Mouse (Mus musculus): ENCODE measurements around the gene Dct. TPM values are rescaled to one million over a fixed set of nuclear protein-coding genes. Genes with fewer than 3 reads are reported as not detected.

The Dct gene
- total RNA-seq (2017): 0.12 and 0.25 TPM in 2 replicates

DNA sequence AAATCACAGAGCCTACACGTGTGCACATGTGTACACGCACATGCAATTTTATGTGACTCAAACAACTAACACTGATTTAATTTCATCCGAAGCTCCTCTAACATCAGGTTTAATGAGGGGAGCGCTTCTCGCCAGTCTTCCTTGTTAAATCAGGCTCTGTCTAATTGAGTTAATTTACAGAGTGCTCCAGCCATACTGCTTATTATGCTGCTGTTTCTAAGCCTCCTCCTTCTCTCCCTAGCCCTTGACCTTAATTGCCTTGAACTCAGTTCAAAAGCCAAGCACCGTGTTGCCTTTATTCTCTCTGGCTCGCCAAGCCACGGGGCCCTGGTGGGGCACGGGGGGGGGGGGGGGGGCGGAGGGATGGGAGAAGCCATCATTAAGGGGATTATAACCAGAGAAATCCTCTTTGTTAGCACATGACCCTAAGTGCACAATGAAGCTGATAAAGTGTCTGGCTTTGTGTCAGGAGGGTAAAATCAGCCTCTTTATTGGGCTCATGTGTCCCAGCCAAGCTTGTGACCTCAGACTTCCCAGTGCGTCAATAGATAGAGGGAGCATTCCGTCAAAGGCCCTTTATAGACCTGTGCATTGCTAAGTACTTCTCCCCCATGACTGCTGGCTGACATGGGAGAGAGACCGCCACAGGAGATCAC lies at the start of gene Dct:
Gene Dct (minus strand): TSS at position 270 of the 656 bp plus-strand sequence.
- ATAC-seq (ENCODE audit: extremely low read depth, insufficient number of reproducible peaks, low FRiP score, poor library complexity, severe bottlenecking): no peak

DNA sequence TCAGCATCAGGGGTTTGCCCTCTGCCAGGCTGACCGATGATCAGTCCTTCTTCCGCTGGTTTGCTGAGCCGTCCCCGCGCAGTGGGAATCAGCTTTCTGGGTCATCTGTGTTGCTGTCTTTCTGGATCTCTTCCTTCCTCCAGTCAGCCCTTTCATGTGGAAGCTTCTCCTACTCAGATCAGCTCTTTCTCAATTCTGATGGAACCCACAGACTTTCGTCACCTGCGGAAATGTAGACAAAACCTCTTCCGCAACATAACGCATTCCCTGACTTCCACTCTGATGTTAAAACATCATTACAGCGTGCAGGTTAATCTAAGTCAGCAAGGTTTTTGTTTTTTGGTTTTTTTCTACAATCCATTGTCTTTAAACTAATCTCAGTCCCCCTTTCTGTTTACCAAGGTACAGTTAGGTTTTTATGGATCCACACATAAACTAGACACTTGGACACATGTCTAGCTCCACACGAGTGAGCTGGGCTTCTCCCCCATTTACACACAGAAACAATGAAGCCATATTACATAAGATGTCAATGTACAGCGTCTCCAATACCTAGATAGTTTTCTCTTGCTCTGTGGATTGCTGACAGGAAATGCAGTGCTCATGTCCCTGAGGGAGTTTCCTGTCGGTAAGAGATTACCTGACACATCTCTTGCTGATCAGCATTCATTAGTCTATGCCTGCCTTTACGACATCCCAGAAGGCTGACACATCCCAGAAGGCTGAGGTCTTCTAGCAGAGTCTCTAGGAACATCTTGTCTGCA lies 49.4 kb upstream of the Dct start:
- peak; percentile 63; the same call in 1 of the 2 replicates for ATAC-seq (ENCODE audit: extremely low read depth, insufficient number of reproducible peaks, low FRiP score, poor library complexity, severe bottlenecking)

DNA sequence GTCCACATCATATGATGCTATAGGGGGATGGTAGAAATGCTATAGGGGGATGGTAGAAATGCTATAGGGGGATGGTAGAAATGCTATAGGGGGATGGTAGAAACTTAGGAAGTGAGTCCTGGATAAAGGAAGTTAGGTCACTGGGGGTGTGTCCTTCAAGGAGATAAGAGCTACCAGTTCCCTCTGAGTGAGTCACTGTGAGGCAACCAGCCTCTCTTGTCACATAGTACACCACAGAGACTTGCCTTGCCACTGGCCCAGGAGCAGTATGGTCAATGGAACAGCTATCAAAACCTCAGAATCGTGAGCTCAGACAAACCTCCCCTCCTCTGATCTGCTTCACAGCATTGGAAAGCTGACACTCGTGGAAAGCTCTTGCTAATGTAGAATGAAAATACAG lies 46.2 kb upstream of the Dct start:
- peak; percentile 88 for ATAC-seq (ENCODE audit: extremely low read depth, insufficient number of reproducible peaks, low FRiP score, poor library complexity, severe bottlenecking)

DNA sequence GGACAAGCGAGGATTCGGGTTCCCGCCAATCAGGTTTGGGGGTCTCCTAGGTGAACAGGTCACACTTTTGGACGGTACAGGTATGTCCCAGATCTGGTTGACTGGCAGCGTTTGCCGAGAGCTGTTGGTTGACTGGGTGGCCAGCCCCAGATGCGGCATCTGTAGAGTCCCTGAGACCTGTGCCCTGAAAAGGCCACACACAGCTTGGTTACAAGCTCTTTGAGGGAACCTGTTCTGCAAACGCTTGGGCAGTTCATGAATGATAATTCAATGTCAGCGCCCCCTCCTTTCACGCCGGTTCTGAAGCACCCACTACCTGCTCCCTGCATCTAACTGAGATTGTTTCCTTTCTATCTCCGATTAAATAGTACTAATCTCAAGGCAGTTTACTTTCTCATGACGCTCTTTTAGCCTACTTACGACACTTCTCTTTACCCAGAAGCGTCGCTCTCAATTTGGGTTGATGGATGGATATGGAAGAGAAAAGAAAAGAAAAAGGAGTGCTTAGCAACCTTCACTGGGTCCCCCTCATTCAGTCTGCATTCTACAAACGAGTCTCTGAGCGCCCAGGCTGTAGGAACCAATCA lies 37.9 kb upstream of the Dct start:
- peak; percentile 18; the same call in 1 of the 2 replicates for ATAC-seq (ENCODE audit: extremely low read depth, insufficient number of reproducible peaks, low FRiP score, poor library complexity, severe bottlenecking)

DNA sequence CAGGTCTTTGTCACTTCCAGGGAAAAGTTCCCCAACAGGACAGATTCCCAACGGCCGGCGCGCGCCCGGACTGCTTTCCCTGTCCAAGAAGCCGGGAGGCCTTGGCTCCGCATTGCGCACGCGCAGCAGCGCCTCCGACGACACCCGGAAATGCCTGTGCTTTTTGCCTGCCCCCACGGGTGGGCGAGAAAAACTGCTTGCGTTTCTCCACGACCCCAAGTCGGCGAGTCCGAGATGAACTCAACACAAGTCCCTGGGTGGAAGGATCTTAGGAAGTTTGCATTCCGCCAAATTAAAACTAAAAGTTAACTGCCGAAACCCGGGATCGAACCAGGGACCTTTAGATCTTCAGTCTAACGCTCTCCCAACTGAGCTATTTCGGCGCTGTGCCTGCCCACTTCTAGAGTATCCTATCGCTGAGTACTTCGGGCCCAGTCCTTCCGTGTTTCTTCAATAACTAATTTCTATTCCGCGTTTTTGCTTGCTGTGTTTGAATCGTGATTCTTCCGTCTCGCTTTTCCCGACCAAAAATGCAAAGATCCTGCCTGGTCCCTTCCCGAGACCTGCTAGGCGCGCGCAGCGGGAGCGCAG lies 37.3 kb upstream of the Dct start:
- ATAC-seq (ENCODE audit: extremely low read depth, insufficient number of reproducible peaks, low FRiP score, poor library complexity, severe bottlenecking): peak; percentile 55

DNA sequence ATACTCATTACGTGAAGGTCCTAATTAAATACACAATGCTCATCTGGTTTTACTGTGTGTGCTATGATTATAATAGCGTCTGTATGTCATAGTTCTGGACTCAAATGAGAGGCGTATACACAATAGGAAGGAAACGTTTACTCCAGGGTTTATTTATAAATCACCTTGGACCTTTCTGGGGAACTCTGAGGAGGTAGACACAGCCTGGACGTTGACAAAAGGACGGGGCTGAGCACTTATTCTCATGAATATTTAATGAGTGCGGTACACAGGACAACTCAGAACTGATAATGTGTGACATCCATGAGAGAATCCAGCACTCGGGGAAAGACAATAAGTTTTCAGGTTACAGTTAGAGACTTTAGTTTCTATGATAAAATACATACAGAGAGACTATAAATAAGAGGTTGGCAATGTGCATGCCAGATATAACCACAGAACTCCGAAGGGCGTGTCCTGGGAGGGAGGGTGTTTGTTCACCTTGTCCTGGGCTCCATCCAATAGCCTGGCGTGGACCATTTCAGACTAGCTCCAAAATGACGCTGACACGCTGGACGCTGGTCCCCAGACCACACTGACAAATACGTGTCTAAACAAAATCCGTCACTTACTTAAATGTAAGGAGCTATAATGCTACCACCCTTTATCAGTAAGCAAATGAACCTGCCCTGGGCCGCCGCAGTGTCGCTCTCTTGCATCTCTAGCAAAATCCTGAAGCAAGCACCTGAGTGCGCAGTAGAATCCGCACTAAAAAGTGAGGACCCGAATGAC lies 36.6 kb upstream of the Dct start:
- ATAC-seq (ENCODE audit: extremely low read depth, insufficient number of reproducible peaks, low FRiP score, poor library complexity, severe bottlenecking): peak; percentile 53; the same call in 1 of the 2 replicates

DNA sequence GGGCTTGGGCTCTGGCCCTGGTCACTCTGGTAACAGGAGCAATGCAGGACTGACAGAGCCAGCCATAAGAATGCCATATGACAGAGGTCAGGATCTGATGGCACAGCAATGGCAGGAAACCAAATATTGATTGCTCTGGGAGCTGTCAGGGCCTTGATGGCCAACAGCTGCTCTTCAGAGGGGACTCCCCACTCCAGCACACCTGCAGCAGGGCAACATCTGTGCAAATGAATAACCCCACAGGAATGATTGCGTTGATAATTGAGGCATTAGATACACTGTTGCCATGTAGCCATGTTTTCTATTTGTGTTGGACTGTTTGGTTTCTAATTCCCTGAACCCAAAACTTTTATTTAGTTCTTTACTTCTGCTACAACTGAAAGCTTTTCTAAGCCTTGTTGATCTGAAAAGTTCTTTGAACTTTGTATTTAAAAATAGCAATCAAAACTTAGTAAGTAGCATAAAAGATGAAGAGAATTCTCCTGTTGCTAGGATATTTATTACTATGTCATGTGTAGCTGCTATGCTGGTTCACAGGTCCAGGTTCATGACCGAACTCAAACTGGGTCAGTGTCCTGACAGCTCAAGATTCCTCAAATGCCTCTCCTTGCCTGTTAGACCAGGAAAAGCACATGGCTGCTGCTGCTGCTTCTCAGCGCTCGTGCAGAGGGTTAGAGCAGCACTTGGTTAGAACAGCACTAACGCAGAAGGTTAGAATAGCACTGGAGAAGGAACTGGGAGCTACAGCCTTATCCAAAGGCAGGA lies 34.4 kb upstream of the Dct start:
- no peak for ATAC-seq (ENCODE audit: extremely low read depth, insufficient number of reproducible peaks, low FRiP score, poor library complexity, severe bottlenecking)

DNA sequence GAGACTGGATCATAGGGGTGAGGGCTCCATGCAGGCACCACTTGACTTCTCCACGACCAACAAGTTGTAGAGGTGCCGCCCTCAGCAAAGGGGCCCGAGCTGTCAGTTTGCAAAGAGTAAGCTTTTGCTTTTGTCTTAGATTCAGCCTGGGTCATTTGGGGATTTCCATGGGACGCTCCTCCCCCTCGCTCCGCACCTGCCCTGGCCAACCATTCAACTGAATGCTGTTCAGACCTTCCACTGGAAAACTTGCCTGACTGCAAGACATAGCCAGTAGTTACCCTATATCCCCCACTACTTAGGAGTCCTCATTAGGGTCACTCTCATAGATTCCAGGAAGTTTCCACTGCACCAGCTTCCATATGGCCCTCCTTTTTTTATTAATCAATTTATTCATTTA lies 31.8 kb upstream of the Dct start:
- no peak for ATAC-seq (ENCODE audit: extremely low read depth, insufficient number of reproducible peaks, low FRiP score, poor library complexity, severe bottlenecking)

DNA sequence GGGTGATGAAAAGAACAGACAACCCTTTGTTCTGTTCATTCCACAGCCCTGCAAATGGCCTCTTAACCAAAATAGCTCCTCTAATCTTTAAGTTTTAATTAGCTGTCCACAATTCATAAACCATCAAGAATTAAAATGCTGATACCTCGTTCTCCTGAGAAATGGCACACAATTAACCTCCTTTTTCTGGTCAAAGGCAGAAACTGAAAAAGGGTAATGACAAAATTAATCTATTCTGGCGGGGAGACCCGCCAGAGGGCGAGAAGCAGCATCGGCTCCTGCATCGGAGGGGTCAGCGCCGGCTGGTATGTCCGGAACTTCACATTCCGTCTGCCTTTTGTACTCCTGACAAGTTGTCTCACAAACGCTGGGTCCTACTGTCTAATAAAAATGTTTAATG lies 28.6 kb upstream of the Dct start:
- no peak for ATAC-seq (ENCODE audit: extremely low read depth, insufficient number of reproducible peaks, low FRiP score, poor library complexity, severe bottlenecking)

DNA sequence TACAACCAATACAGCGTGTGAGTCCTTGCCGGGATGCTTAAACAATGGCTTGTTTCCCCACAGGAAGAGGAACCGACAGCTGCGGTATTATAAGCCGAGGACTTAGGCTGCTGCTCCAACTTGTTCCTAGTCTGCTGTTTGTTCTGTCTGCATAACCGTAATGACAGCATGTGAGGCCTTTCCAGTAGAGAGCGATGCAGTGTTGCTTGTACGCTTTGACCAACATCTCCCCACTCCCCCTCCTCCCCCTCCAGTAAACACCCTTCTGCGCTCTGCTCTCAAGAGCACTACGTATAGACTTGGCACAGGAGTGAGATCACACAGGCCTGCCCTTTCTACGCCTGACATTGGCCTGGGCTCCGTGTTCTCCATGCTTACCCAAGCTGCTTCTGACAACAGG lies 18.1 kb upstream of the Dct start:
- ATAC-seq (ENCODE audit: extremely low read depth, insufficient number of reproducible peaks, low FRiP score, poor library complexity, severe bottlenecking): no peak

DNA sequence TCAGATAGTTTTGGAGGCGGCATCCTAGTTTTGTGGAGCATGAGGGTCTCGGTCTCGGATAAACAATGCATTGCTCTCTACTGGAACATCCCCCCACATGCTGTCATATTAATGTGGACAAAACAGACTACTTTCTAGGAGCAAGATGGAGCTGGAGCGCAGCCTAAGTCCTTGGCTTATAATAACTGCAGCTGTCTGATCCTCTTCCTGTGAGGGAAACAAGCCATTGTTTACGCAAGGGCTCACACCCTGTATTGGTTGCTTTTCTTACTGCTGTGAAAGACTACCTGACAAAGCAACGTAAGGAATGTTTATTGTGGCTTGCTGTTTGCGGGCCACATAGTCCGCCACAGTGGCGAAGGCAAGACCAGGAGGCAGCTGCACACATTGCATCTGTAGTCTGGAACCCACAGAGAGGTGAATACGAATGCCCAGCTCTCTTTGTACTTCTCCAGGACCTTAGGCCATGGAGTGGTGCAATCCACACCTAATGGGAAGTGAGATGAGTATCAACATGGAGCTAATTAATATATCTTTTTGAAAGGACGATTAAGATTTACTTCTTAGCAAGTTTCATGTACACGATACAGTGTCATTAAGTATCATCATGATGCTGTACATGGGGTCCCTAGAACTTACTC lies 17.5 kb upstream of the Dct start:
- ATAC-seq (ENCODE audit: extremely low read depth, insufficient number of reproducible peaks, low FRiP score, poor library complexity, severe bottlenecking): no peak

DNA sequence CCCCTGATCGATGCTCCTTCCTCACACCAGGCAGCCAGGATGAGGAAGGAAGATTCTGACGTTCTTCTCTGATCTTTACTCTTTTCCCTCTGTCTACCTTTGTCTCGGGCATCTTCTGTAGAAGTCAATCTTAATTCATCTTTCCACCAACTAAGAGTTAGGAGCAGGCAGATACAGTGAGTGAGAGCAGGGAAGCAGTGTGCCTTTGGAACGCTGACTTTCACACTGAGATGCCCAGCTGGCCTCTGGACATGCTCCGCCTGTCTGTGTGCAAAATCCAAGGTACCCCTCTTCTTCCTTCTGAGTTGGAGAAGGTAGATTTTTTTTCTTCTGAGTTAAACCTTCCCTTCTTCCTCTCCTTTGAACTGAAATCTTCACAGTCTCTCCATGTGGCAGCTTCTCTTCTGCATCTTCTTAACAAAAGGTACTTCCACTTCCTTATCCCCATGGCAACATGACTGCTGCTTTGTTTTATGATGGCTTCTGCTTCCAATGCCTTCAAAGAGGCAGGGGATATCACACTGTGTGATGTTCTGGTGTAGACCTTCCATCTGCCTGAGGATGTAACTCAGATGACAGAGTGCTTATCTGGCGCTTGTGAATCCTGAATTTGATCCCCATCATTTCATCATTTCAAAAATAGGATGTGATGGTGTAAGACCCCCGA lies 9.9 kb upstream of the Dct start:
- ATAC-seq (ENCODE audit: extremely low read depth, insufficient number of reproducible peaks, low FRiP score, poor library complexity, severe bottlenecking): no peak

DNA sequence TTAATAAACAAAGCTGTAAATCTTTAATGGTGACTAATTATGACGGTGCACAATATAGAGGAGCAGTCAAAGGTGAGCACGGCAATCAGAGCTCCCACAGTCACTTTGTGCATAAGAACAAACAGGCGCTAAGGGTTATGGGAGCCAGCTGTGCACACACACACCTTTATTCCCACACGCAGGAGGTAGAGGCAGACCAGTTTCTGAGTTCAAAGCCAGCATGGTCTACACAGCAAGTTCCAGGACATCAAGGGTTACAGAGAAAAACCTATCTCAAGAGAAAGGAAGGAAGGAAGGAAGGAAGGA lies 6.5 kb upstream of the Dct start:
- no peak for ATAC-seq (ENCODE audit: extremely low read depth, insufficient number of reproducible peaks, low FRiP score, poor library complexity, severe bottlenecking)

DNA sequence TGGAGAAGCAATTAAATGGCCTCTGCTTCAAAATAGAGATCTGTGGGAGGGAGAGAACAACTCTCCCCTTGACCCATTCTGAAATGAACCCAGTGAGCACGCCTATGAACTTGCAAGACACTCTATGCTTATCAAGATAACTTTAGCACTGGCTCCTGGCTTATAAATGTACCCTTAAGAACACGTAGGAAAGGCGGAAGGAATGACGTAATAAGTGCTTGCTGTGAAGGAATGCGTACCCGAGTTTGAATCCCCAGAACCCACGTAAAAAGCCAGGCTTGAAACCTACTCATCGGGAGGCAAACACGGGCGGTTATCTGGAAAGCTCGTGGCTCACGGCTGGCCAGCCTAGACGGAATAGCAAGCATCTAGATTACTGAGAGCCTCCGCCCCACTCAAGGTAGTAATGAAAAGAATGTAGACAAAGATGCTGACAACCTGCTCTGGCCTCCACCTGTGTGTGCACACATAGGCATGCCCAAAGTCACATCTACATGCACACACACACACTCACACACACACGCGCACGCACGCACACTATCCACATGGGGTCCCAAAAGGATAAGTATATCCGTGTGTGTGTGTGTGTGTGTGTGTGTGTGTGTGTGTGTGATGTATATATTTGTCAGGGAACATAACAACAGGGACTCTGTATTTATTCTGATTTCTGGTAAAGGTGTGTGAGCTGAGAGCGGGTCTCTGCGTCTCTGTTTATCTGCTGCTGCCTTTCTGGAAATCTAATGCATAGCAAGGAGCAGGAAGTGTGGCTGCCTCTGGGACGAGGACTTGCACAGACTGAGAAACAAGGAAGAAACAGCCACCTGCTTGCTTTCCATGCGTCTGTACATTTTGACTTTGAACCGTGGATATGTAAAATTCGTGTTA lies 5.9 kb upstream of the Dct start:
- no peak for ATAC-seq (ENCODE audit: extremely low read depth, insufficient number of reproducible peaks, low FRiP score, poor library complexity, severe bottlenecking)

DNA sequence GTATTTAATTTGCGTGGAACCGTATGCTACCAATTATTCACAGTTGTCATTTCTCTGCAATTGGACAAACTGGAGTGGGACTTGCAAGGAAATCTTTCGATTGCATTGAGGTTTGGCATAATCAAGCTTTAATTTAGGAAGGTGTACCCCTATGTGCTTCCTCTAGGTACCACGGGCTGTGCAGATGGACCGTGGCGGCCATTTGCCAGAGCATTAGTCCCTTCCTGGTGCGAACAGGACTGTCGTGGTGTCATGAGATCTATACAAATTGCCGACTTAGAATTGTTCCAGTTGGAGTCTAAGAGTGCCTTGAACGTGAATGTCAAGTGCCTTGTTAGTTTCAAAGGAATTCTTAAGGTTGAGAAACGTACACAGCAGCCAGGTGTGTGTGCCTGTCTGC lies 726 bp upstream of the Dct start:
- ATAC-seq (ENCODE audit: extremely low read depth, insufficient number of reproducible peaks, low FRiP score, poor library complexity, severe bottlenecking): no peak

DNA sequence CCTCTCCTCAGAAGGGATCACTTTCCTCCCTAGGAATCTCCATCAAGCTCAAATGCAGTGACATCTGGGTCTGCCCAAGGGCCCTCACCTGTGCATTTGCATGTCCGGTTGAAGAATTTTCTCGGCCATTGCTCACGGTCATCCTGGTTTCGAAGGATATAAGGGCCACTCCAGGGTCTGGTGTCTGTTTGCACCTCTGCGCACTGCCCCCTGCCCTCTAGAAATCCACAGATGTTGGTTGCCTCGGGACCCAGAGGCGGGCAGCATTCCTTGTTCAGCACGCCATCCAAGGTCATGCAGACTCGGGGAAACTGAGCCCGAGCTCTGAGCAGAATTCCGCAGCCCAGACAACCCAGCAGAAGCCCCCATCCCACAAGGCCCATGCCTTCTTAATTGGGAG lies 648 bp downstream of the Dct start:
- ATAC-seq (ENCODE audit: extremely low read depth, insufficient number of reproducible peaks, low FRiP score, poor library complexity, severe bottlenecking): no peak

DNA sequence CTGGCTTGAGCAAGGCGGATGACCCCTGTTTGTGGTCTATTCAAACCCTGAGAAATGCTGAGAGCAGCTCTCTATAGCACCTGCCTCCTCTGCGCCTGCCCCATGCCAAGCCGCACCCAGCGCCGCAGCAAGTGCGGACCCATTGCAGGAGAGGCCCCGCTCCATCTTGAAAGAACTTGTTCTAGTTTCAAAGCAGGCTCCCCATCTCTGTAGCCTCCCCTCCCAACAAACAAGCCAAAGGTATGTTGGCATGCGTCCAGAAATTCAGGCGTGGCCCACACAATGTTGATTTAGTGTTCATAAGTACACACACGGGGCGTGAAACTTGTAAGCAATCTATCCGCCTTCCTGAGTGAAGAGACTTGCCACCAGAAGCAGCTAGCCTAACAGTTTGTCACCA lies 1.1 kb downstream of the Dct start:
- ATAC-seq (ENCODE audit: extremely low read depth, insufficient number of reproducible peaks, low FRiP score, poor library complexity, severe bottlenecking): no peak

Data from neutrophil, adult 5-6 weeks (primary cell).